In genomic region chr6:127056990-127057588, GRCm38 (mm10) we compare ENCODE assay signal across 30 mouse cellular contexts. TPM values are rescaled to one million over a fixed set of nuclear protein-coding genes. Genes with fewer than 3 reads are reported as not detected.
DNase-seq lines count a peak whose midpoint lies in the region; ATAC-seq and TF ChIP-seq lines count a peak whose summit lies in the region.
"Had no signal": no experiment of that assay in that cellular context is flagged by ENCODE, and none has a peak within 500 bp of the region (broad histone marks: within the 10 kb centered on the region; RNA-seq: fewer than 3 reads in every experiment).

No protein-coding gene starts in this region.

- H3K27ac ChIP-seq in liver, postnatal 0 days (ENCODE audit: low read depth) = no peak overlapping the region
- no peak overlapping the region for H3K27ac ChIP-seq in kidney, embryonic 15.5 days
- H3K27ac ChIP-seq: forebrain, embryonic 13.5 days; heart, embryonic 13.5 days; layer of hippocampus, adult 2 months; limb, embryonic 13.5 days; liver, embryonic 13.5 days; midbrain, embryonic 15.5 days had no signal

- H3K27me3 ChIP-seq in liver, postnatal 0 days (ENCODE audit: insufficient read depth, low read length) = no peaks in the 10 kb centered on the region
- 0 out of 2 replicates have a peak, but pooled peaks cover 2% of the 10 kb centered on the region for H3K27me3 ChIP-seq in kidney, embryonic 15.5 days
- H3K27me3 ChIP-seq: heart, embryonic 13.5 days; limb, embryonic 13.5 days; liver, embryonic 13.5 days; midbrain, embryonic 15.5 days had no signal

- TF ChIP-seq CTCF in liver, postnatal 0 days (IDR thresholded peaks at IDR 0.05; ENCODE audit: low read depth) = no peak

- ATAC-seq in liver, postnatal 0 days = no peak
- no peak for ATAC-seq in kidney, embryonic 15.5 days (replicated peaks; ENCODE audit: low FRiP score)
- ATAC-seq: forebrain, embryonic 13.5 days; midbrain, embryonic 15.5 days had no signal

- H3K4me3 ChIP-seq in liver, postnatal 0 days (ENCODE audit: low read depth, low read length) = no peak overlapping the region
- H3K4me3 ChIP-seq in kidney, embryonic 15.5 days (replicated peaks) = no peak overlapping the region
- H3K4me3 ChIP-seq: forebrain, embryonic 13.5 days; heart, embryonic 13.5 days; layer of hippocampus, adult 2 months; limb, embryonic 13.5 days; liver, embryonic 13.5 days; midbrain, embryonic 15.5 days had no signal

- no peaks in the 10 kb centered on the region for H3K9me3 ChIP-seq in liver, postnatal 0 days (ENCODE audit: low read length)
- H3K9me3 ChIP-seq in kidney, embryonic 15.5 days (replicated peaks) = no peaks in the 10 kb centered on the region
- H3K9me3 ChIP-seq: forebrain, embryonic 13.5 days; G1E; heart, embryonic 13.5 days; limb, embryonic 13.5 days; liver, embryonic 13.5 days; midbrain, embryonic 15.5 days had no signal

- H3K9ac ChIP-seq in liver, postnatal 0 days (replicated peaks) = no peak overlapping the region
- no peak overlapping the region for H3K9ac ChIP-seq in kidney, embryonic 15.5 days
- H3K9ac ChIP-seq: forebrain, embryonic 13.5 days; heart, embryonic 13.5 days; limb, embryonic 13.5 days; liver, embryonic 13.5 days; midbrain, embryonic 15.5 days had no signal

- H3K4me2 ChIP-seq in liver, postnatal 0 days (ENCODE audit: low read depth, low read length) = no peak overlapping the region
- no peak overlapping the region for H3K4me2 ChIP-seq in kidney, embryonic 15.5 days
- H3K4me2 ChIP-seq: forebrain, embryonic 13.5 days; heart, embryonic 13.5 days; limb, embryonic 13.5 days; liver, embryonic 13.5 days; midbrain, embryonic 15.5 days had no signal

- 70% methylated on average over 12 of the region's 12 CpGs for WGBS in liver, postnatal 0 days (ENCODE audit: insufficient replicate concordance)
- WGBS in kidney, embryonic 15.5 days = 76% methylated on average over 12 of the region's 12 CpGs

- H3K36me3 ChIP-seq in liver, postnatal 0 days (replicated peaks; ENCODE audit: insufficient read depth, low read length) = no peaks in the 10 kb centered on the region
- no peaks in the 10 kb centered on the region for H3K36me3 ChIP-seq in kidney, embryonic 15.5 days
- H3K36me3 ChIP-seq: G1E; heart, embryonic 13.5 days; limb, embryonic 13.5 days; liver, embryonic 13.5 days; midbrain, embryonic 15.5 days had no signal

- intact Hi-C loops in heart, postnatal 10 days (cut with DNase I) = no loop called here

- no peak for TF ChIP-seq EP300 in liver, postnatal 0 days (IDR thresholded peaks at IDR 0.05; ENCODE audit: low read depth)

- peak; percentile 14 to 18 for DNase-seq in heart, postnatal 10 days
- DNase-seq in heart, adult 8-10 months (ENCODE audit: low spot score) = no peak
- peak; percentile 10 for DNase-seq in urinary bladder, postnatal 14 days (ENCODE audit: low spot score)
- DNase-seq in urinary bladder, postnatal 10 days (ENCODE audit: low spot score) = no peak
- DNase-seq in adipocyte (ENCODE audit: low spot score) = peak; percentile 88
- no peak for DNase-seq in liver, postnatal 0 days
- DNase-seq: adrenal gland, postnatal 36 days; cerebellum, adult 18-20 months; cerebellum, postnatal 25 days; embryo, embryonic 11 days; gastrocnemius, postnatal 10 days; kidney, adult 11 months; kidney, postnatal 14 days; layer of hippocampus, postnatal 36 days; liver, embryonic 13.5 days; lung, postnatal 14 days; right cerebral cortex, postnatal 4 days; thymus, postnatal 14 days had no signal

- no peaks in the 10 kb centered on the region for H3K4me1 ChIP-seq in liver, postnatal 0 days (ENCODE audit: insufficient read depth)
- H3K4me1 ChIP-seq in kidney, embryonic 15.5 days = no peaks in the 10 kb centered on the region
- H3K4me1 ChIP-seq: forebrain, embryonic 13.5 days; heart, embryonic 13.5 days; limb, embryonic 13.5 days; liver, embryonic 13.5 days; midbrain, embryonic 15.5 days had no signal

RNA-seq across cellular contexts. Expression of gene Fgf23, which starts 15.6 kb away (rescaled TPM):
- not detected for total RNA-seq in heart, postnatal 10 days (2021)
- not detected for total RNA-seq in heart, adult 8-10 months (2022)
- polyA plus RNA-seq in liver, postnatal 0 days (2015; fragmentation: Nextera tagmentation; extraction: Ambion mirVana) = not detected in 2 replicates
- polyA plus RNA-seq in kidney, embryonic 15.5 days (2015; fragmentation: Nextera tagmentation; extraction: Ambion mirVana) = not detected in 2 replicates
- total RNA-seq: adrenal gland, postnatal 36 days; megakaryocyte-erythroid progenitor cell, adult 5-6 weeks had no signal
- polyA plus RNA-seq: forebrain, embryonic 13.5 days; G1E; hindbrain, embryonic 11.5 days; limb, embryonic 13.5 days; liver, embryonic 13.5 days; testis, adult 2 months had no signal

RNA-seq across cellular contexts. Expression of gene Fgf6, which starts 41.7 kb away (rescaled TPM):
- under 1 TPM; 0.15 to 0.22 TPM for total RNA-seq in heart, postnatal 10 days (2021)
- under 1 TPM; 0.31 to 0.68 (median 0.55) TPM for total RNA-seq in heart, adult 8-10 months (2022)
- polyA plus RNA-seq in liver, postnatal 0 days (2015; fragmentation: Nextera tagmentation; extraction: Ambion mirVana) = not detected in 2 replicates
- polyA plus RNA-seq in kidney, embryonic 15.5 days (2015; fragmentation: Nextera tagmentation; extraction: Ambion mirVana) = 0.12 and 0.24 TPM in 2 replicates
- total RNA-seq: adrenal gland, postnatal 36 days; layer of hippocampus, adult 2 months; layer of hippocampus, postnatal 36 days; left cerebral cortex, postnatal 14 days; megakaryocyte-erythroid progenitor cell, adult 5-6 weeks had no signal
- polyA plus RNA-seq: forebrain, embryonic 13.5 days; frontal cortex, adult 2 months; G1E; heart, embryonic 13.5 days; midbrain, embryonic 15.5 days had no signal

RNA-seq across cellular contexts. Expression of gene Tigar, which starts 52.3 kb away (rescaled TPM):
- total RNA-seq in heart, postnatal 10 days (2021) = 10 to 100 TPM; 38.8 to 40.4 TPM
- total RNA-seq in heart, adult 8-10 months (2022) = 10 to 100 TPM; 51.8 to 65.8 (median 59.1) TPM
- polyA plus RNA-seq in liver, postnatal 0 days (2015; fragmentation: Nextera tagmentation; extraction: Ambion mirVana) = 0.88 and 1.2 TPM in 2 replicates
- 3.2 and 3.4 TPM in 2 replicates for polyA plus RNA-seq in kidney, embryonic 15.5 days (2015; fragmentation: Nextera tagmentation; extraction: Ambion mirVana)

Comparison
In these comparisons a context has a peak if more than half of its experiments do, and no peak if none do; other contexts are left out.
1. DNase-seq: peak in heart, postnatal 10 days (2 of 2), urinary bladder, postnatal 14 days (single experiment) and adipocyte (single experiment); none in heart, adult 8-10 months (single experiment), urinary bladder, postnatal 10 days (single experiment) and liver, postnatal 0 days (single experiment).